Mouse (Mus musculus) kidney, embryonic 14.5 days (tissue): ENCODE measurements around the gene Astn1. TPM values are rescaled to one million over a fixed set of nuclear protein-coding genes. Genes with fewer than 3 reads are reported as not detected.

Experiments used
- ATAC-seq: fragments of 200-750 bp; cut with Nextera tagmentation; 2 replicates; pipeline ENCODE4 v1.8.0; 2017; ENCODE audit warnings: moderate number of reproducible peaks, mild to moderate bottlenecking, moderate TSS enrichment, moderate library complexity; ENCODE audit not compliant: low FRiP score, low TSS enrichment
- H3K27ac ChIP-seq: fragments of 300-500 bp; sonication (generic); 2 replicates; pipeline ENCODE4 v1.5.1; 2014; ENCODE audit warnings: low read depth, mild to moderate bottlenecking, low read length, moderate library complexity, mixed read lengths
- H3K27me3 ChIP-seq: fragments of 300-500 bp; sonication (generic); 2 replicates; pipeline ENCODE4 v1.6.1; 2014; ENCODE audit warnings: mild to moderate bottlenecking, low read length; ENCODE audit not compliant: control insufficient read depth, insufficient read depth
- H3K36me3 ChIP-seq: fragments of 300-500 bp; sonication (generic); 2 replicates; pipeline ENCODE4 v1.6.1; 2014; ENCODE audit warnings: low read length, mixed read lengths; ENCODE audit not compliant: control insufficient read depth, insufficient read depth
- H3K4me1 ChIP-seq: fragments of 300-500 bp; sonication (generic); 2 replicates; pipeline ENCODE4 v1.6.1; 2014; ENCODE audit warnings: low read length, mixed read lengths; ENCODE audit not compliant: control insufficient read depth, insufficient read depth
- H3K4me2 ChIP-seq: fragments of 300-500 bp; sonication (generic); replicated peaks from 2 replicates; pipeline ENCODE4 v1.6.1; 2014; ENCODE audit warnings: low read depth, mild to moderate bottlenecking, low read length
- H3K4me3 ChIP-seq: fragments of 300-500 bp; sonication (generic); 2 replicates; pipeline ENCODE4 v1.5.1; 2014; ENCODE audit warnings: mild to moderate bottlenecking, low read length
- H3K9ac ChIP-seq: fragments of 300-500 bp; sonication (generic); 2 replicates; pipeline ENCODE4 v1.6.1; 2014; ENCODE audit warnings: low read depth, mild to moderate bottlenecking, low read length, moderate library complexity
- H3K9me3 ChIP-seq: fragments of 300-500 bp; sonication (generic); 2 replicates; pipeline ENCODE4 v1.6.1; 2016; ENCODE audit warnings: low read length; ENCODE audit not compliant: control insufficient read depth
- WGBS: fragments of 180-500 bp; shearing (Covaris S2); extraction: QIAGEN DNeasy Blood & Tissue Kit; methylation state at CpG from one replicate; pipeline ENCODE4 v1.1.7; 2014; 5-methylcytosine and 5-hydroxymethylcytosine counted together
- polyA plus RNA-seq: library from polyadenylated mRNA; unstranded; fragments of >200 nt; fragmentation: Nextera tagmentation; extraction: Ambion mirVana; gene quantifications from 2 replicates; pipeline ENCODE4 v1.2.1, GENCODE M21; 2014

Astn1 gene
- polyA plus RNA-seq, 1 experiment from 2014 or later: 1.3 TPM

DNA sequence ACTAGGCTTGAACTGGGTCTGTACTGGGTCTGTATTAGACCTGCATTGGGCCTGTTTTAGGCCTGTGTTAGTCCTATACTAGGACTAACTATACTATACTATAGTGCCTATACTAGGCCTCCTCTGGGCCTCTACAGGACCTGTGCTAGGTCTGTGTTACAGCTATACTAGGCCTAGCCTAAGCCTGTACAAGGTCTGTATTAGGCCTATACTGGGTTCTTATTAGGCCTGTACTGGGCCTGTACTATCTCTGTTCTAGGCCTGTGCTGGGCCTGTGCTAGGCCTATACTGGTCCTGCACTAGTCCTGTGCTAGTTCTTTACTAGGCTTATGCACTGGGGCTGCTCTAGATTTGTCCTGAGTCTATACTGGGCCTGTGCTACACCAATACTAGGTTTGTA lies 90.6 kb downstream of the Astn1 start:
- H3K4me1 ChIP-seq: no peaks in the 10 kb centered on the region
- H3K9me3 ChIP-seq: no peaks in the 10 kb centered on the region
- H3K27me3 ChIP-seq: no peaks in the 10 kb centered on the region
- H3K27ac ChIP-seq: no peak overlapping the region
- H3K4me2 ChIP-seq: no peak overlapping the region
- H3K36me3 ChIP-seq: no peaks in the 10 kb centered on the region
- no peak for ATAC-seq
- no peak overlapping the region for H3K9ac ChIP-seq
- no peak overlapping the region for H3K4me3 ChIP-seq

DNA sequence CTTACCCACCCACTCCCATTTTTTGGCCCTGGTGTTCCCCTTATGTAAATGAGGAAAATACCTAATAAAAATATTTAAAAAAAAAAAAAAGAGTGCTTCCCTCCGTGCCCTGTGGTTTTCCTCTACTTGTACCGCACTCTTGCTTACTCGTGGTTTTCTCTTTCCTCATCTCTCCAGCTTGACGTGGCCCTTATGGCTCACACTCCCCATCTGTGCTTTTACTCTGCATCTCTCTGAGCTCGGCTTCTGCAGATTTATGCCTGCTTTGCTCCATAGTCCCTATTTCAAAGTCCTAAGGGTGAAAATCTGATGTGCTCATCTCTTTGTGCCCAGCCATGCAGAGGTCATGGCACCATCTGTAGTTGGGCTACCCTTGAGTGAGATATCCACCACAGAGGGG lies 91.5 kb downstream of the Astn1 start:
- no peak for ATAC-seq
- H3K36me3 ChIP-seq: no peaks in the 10 kb centered on the region
- no peaks in the 10 kb centered on the region for H3K9me3 ChIP-seq
- H3K9ac ChIP-seq: no peak overlapping the region
- WGBS: 81% methylated on average over 5 of the region's 5 CpGs
- no peaks in the 10 kb centered on the region for H3K4me1 ChIP-seq
- no peak overlapping the region for H3K4me2 ChIP-seq
- H3K27me3 ChIP-seq: no peaks in the 10 kb centered on the region
- no peak overlapping the region for H3K4me3 ChIP-seq
- no peak overlapping the region for H3K27ac ChIP-seq

DNA sequence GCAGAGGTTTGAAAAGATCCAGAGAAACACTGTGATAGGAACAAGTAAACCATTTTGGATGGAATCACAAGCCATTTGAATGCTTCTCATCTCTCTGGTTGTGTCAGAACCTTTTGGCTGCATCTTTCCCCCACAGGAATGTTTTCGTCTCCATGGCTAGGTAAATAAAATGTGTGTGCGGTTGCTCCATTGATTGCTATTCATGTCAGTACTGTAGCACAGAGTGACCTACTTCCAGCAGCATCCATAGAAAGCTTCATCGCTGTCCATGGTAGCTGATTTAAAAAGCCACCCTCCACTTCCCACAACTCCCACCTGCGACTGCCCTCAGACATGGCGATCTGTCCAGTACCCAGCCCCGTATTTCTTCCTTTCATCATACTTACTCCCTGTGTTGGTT lies 101.9 kb downstream of the Astn1 start:
- H3K9me3 ChIP-seq: no peaks in the 10 kb centered on the region
- ATAC-seq: no peak
- H3K36me3 ChIP-seq: no peaks in the 10 kb centered on the region
- H3K4me2 ChIP-seq: no peak overlapping the region
- no peaks in the 10 kb centered on the region for H3K27me3 ChIP-seq
- H3K4me3 ChIP-seq: no peak overlapping the region
- WGBS: 67% methylated on average over 6 of the region's 6 CpGs
- no peak overlapping the region for H3K27ac ChIP-seq
- no peak overlapping the region for H3K9ac ChIP-seq
- H3K4me1 ChIP-seq: no peaks in the 10 kb centered on the region

DNA sequence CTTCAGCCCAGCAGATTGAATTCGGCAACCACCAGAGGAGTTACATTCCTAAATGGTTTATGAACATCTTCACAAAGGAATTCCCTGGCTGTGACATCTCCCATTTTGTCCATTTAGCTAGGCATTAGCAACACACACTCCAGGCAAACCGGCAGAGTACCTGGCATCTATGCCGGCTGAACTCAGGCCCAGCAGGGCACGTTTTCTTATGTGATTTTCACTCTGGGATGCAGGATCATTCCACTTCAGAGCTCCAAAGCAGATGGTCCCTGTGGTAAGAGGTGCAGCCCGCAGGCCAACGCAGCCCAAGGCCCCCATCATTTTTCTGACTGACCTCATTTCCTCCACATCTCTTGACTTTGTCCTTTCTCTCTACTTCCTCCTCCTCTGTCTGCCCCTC lies 103.2 kb downstream of the Astn1 start:
- ATAC-seq: no peak
- no peaks in the 10 kb centered on the region for H3K27me3 ChIP-seq
- no peak overlapping the region for H3K27ac ChIP-seq
- whole genome bisulfite sequencing: 69% methylated on average over 6 of the region's 6 CpGs
- no peaks in the 10 kb centered on the region for H3K9me3 ChIP-seq
- no peaks in the 10 kb centered on the region for H3K4me1 ChIP-seq
- H3K36me3 ChIP-seq: no peaks in the 10 kb centered on the region
- H3K4me2 ChIP-seq: no peak overlapping the region
- no peak overlapping the region for H3K4me3 ChIP-seq
- H3K9ac ChIP-seq: no peak overlapping the region

DNA sequence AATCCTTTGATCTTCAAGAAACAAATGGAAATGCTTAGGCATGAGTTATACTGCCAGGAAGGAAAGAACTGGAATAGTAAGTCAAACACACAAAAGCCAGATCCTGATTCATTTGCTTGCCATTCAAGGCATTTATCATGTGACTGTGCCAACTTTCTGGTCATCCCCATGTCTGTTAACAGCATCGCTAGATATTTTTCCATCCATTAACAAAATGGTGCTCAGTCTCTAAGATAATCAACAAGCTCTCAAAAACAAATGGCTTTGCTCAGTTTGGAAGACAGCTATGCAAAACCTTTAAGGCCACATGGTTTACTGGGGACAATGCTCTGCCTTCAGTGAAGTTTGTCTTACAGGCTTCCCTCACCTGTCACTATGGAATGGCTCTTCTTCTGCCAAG lies 115.8 kb downstream of the Astn1 start:
- WGBS: 89% methylated on average over 1 of the region's 1 CpGs
- no peaks in the 10 kb centered on the region for H3K9me3 ChIP-seq
- no peaks in the 10 kb centered on the region for H3K36me3 ChIP-seq
- H3K4me3 ChIP-seq: no peak overlapping the region
- H3K27me3 ChIP-seq: no peaks in the 10 kb centered on the region
- H3K27ac ChIP-seq: no peak overlapping the region
- ATAC-seq: no peak
- H3K4me1 ChIP-seq: no peaks in the 10 kb centered on the region
- H3K9ac ChIP-seq: no peak overlapping the region
- no peak overlapping the region for H3K4me2 ChIP-seq

DNA sequence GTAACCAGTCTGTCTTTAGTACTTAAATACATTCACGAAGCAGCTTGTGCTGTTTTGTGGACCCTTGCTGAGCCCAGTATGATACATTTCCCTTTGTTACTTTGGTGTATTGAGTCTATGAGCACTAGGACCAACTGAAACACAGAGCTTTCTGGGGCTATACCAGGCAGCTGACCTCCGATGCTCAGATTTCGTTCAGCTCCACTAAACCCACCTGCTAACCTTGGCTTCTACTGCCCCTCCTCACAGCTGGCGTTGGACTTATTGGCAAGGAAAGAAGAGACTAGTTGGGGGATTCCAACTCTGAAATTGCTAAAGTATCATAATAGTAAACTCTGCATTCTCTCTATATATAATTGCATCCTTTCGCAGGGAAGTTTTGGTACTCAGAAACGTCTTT lies 118.2 kb downstream of the Astn1 start:
- Histone ChIP-seq H3K27ac (no peak overlapping the region), H3K9me3 (no peaks in the 10 kb centered on the region), H3K4me1 (no peaks in the 10 kb centered on the region), H3K4me3 (no peak overlapping the region), H3K27me3 (no peaks in the 10 kb centered on the region), H3K9ac (no peak overlapping the region), H3K4me2 (no peak overlapping the region), H3K36me3 (no peaks in the 10 kb centered on the region)
- ATAC-seq: peak; percentile 35; the same call in 1 of the 2 replicates
- WGBS: 58% methylated on average over 6 of the region's 6 CpGs

DNA sequence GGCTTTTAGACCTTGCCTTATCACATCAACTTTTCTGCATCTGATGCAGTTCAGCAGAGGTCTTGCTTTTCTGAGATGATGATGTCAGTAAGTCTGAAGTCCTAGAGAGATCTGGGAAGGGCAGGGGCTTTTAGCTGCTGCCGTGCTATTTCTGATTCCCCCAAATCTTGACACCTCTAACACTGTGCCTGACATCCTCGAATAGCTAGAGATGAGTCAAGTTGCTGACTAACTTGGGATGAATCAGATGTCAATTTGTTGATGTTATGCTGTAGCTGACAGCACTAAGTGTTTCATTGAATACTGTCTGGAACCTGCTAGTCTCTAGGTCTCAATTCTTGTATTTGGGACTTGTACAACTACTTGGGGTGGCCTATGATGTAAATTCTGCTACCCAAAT lies 121.7 kb downstream of the Astn1 start:
- no peak overlapping the region for H3K27ac ChIP-seq
- no peaks in the 10 kb centered on the region for H3K36me3 ChIP-seq
- H3K4me2 ChIP-seq: no peak overlapping the region
- H3K9ac ChIP-seq: no peak overlapping the region
- H3K4me3 ChIP-seq: no peak overlapping the region
- no peaks in the 10 kb centered on the region for H3K27me3 ChIP-seq
- no peak for ATAC-seq
- no peaks in the 10 kb centered on the region for H3K9me3 ChIP-seq
- no peaks in the 10 kb centered on the region for H3K4me1 ChIP-seq
- whole genome bisulfite sequencing: 85% methylated on average over 2 of the region's 2 CpGs

DNA sequence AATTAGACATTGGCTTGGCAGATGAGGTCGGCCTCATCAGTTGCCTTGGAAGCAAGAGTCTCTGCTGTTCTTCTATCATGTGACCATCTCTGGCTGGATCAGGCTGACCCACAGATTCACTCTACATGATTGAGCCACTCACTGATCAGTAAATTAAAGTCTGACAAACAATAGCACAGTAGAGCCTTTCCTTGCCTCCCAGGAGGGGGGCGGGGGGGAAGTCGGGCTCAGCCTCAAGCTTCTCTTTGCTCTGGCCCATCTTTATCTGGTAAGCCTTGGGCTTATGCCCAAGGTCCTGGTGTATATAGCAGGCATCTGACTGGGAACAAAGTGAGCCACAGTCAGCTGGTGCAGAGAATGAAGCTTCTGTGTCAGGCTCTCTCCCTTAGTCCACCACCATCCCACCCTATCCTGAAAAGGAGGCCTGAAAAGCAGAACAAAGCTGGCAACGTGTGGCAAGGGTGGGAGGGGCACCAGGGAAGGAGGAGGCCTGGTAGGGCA lies 127.5 kb downstream of the Astn1 start:
- H3K27ac ChIP-seq: no peak overlapping the region
- no peak for ATAC-seq
- H3K9me3 ChIP-seq: no peaks in the 10 kb centered on the region
- H3K4me3 ChIP-seq: no peak overlapping the region
- H3K9ac ChIP-seq: no peak overlapping the region
- 59% methylated on average over 4 of the region's 4 CpGs for WGBS
- no peaks in the 10 kb centered on the region for H3K4me1 ChIP-seq
- no peaks in the 10 kb centered on the region for H3K36me3 ChIP-seq
- H3K4me2 ChIP-seq: no peak overlapping the region
- H3K27me3 ChIP-seq: no peaks in the 10 kb centered on the region

DNA sequence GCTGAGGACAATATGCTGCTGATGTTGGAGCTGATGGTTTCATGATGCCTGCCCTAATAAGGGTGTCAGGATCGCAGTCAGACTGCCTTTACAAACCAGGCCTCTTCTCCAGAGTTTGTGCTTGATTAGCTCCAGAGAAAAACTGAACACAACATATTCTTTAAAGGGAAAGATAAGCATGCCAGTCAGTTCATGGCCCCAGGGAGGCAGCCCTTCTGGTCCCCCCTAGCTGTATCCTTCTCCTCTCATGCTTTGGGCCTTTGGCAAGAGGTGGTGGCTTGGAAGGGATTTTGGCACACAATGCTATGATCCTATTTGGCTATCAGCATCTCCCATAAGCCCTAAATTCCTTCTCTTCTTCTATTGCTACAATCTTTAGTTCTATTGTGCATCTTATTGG lies 128.1 kb downstream of the Astn1 start:
- Histone ChIP-seq H3K4me2 (no peak overlapping the region), H3K9ac (no peak overlapping the region), H3K4me3 (no peak overlapping the region), H3K36me3 (no peaks in the 10 kb centered on the region), H3K4me1 (no peaks in the 10 kb centered on the region), H3K27ac (no peak overlapping the region), H3K27me3 (no peaks in the 10 kb centered on the region), H3K9me3 (no peaks in the 10 kb centered on the region)
- 64% methylated on average over 1 of the region's 1 CpGs for WGBS
- ATAC-seq: no peak

DNA sequence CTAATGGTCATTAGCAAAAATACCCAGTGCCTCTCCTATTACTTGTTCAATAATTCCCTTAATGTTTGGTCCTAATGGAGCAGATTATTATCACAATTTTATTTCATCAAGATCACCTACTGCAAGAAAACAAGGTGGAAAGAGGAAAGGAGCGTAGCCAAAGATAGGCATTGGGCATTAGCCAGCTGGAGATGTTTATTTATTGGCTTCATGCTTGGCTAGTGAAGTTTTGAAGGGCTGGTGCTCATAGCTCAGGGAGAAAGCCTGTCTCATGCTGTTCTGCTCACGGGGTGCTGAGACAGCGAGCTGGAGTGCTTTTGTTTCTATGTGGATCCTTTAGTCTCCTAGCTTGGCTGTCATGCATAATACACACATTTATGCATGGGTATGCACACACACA lies 131.2 kb downstream of the Astn1 start:
- no peak overlapping the region for H3K27ac ChIP-seq
- no peak overlapping the region for H3K4me2 ChIP-seq
- H3K9ac ChIP-seq: no peak overlapping the region
- H3K4me1 ChIP-seq: no peaks in the 10 kb centered on the region
- no peaks in the 10 kb centered on the region for H3K27me3 ChIP-seq
- 62% methylated on average over 3 of the region's 3 CpGs for WGBS
- no peak for ATAC-seq
- H3K4me3 ChIP-seq: no peak overlapping the region
- H3K9me3 ChIP-seq: no peaks in the 10 kb centered on the region
- H3K36me3 ChIP-seq: no peaks in the 10 kb centered on the region
